Comparison of ENCODE assay signal across 8 mouse cellular contexts in genomic region chr14:34549004-34549671, GRCm38 (mm10). TPM values are rescaled to one million over a fixed set of nuclear protein-coding genes. Genes with fewer than 3 reads are reported as not detected.
A peak's percentile ranks its signal among the peaks of the same experiment; 100 is the strongest.
DNase-seq lines count a peak whose midpoint lies in the region; ATAC-seq and TF ChIP-seq lines count a peak whose summit lies in the region.

No protein-coding gene starts in this region.

- peak overlapping the region; percentile 85 to 90 for H3K4me3 ChIP-seq in ES-E14 (ENCODE audit: insufficient read depth in 1 of 2, low read depth in 1 of 2, low read length in 2 of 2, poor library complexity in 1 of 2, severe bottlenecking in 1 of 2)
- peak overlapping the region; percentile 86 for H3K4me3 ChIP-seq in forebrain, embryonic 13.5 days
- peak overlapping the region; percentile 65 for H3K4me3 ChIP-seq in lung, adult 2 months (replicated peaks; ENCODE audit: extremely low read depth, low read depth, low read length)

- H3K9ac ChIP-seq in ES-E14 (ENCODE audit: insufficient read depth, low read depth, low read length, poor library complexity, severe bottlenecking), result peak overlapping the region; percentile 93
- H3K9ac ChIP-seq in forebrain, embryonic 13.5 days, result peak overlapping the region; percentile 86

- DNase-seq in ES-E14 (ENCODE audit: low read depth, low spot score), result peak; percentile 73
- peak; percentile 50 for DNase-seq in c-Kit-positive CD71-positive TER-119-positive erythroid progenitor cells, embryonic 14.5 days (ENCODE audit: low spot score)
- DNase-seq in heart, postnatal 10 days, result peak; percentile 86 to 88
- peak; percentile 79 to 83 for DNase-seq in layer of hippocampus, adult 18-20 months (ENCODE audit: low spot score in 2 of 2)
- peak; percentile 75 for DNase-seq in lung, adult 2 months
- DNase-seq in thymus, postnatal 0 days (ENCODE audit: low spot score), result peak; percentile 84

- under 1% methylated on average over 46 of the region's 55 CpGs for WGBS in forebrain, embryonic 13.5 days
- under 1% methylated on average over 55 of the region's 55 CpGs for WGBS in lung, adult 2 months

- H3K27me3 ChIP-seq in forebrain, embryonic 13.5 days, result 0 out of 2 replicates have a peak, but pooled peaks cover 11% of the 10 kb centered on the region

- H3K9me3 ChIP-seq in ES-E14 (ENCODE audit: control insufficient read depth, insufficient read depth, low read depth, low read length), result no peaks in the 10 kb centered on the region
- H3K9me3 ChIP-seq in forebrain, embryonic 13.5 days (replicated peaks), result no peaks in the 10 kb centered on the region

- peak overlapping the region; percentile 83 for H3K4me2 ChIP-seq in forebrain, embryonic 13.5 days

- in situ Hi-C loops in ES-E14 (cut with MboI; ENCODE audit: low sequenced_read_pairs in 2 of 2, unreplicated experiment in 2 of 2), result no loop called here

- TF ChIP-seq POLR2A in lung, adult 2 months (IDR thresholded peaks at IDR 0.05; ENCODE audit: borderline replicate concordance, extremely low read depth, low read depth, low read length), result no peak

- intact Hi-C loops in heart, postnatal 10 days (cut with DNase I), result loop anchor here (2.0 to 5.0 kb wide), 3 partner anchors 48 to 177 kb away; partner anchors contain the start of gene Sncg

- peak overlapping the region; percentile 98 for H3K27ac ChIP-seq in ES-E14 (ENCODE audit: insufficient read depth, low read depth, low read length, poor library complexity, severe bottlenecking)
- H3K27ac ChIP-seq in forebrain, embryonic 13.5 days, result peak overlapping the region; percentile 73

- peak; percentile 97 for ATAC-seq in forebrain, embryonic 13.5 days
- peak; percentile 16; the same call in 1 of the 2 replicates for ATAC-seq in neutrophil, adult 5-6 weeks (ENCODE audit: extremely low read depth, insufficient number of reproducible peaks, low FRiP score, poor library complexity, severe bottlenecking)

- peaks cover 2 to 4% of the 10 kb centered on the region in 2 experiments; a peak in 2 of 4 replicates for H3K4me1 ChIP-seq in ES-E14 (ENCODE audit: control insufficient read depth in 2 of 2, insufficient read depth in 2 of 2, low read length in 2 of 2, poor library complexity in 1 of 2)
- peaks cover 8% of the 10 kb centered on the region for H3K4me1 ChIP-seq in forebrain, embryonic 13.5 days
- H3K4me1 ChIP-seq in lung, adult 2 months (ENCODE audit: control insufficient read depth, insufficient read depth, low read length), result no peaks in the 10 kb centered on the region

- H3K36me3 ChIP-seq in ES-E14 (ENCODE audit: control insufficient read depth, insufficient read depth, low read length, poor library complexity, severe bottlenecking), result no peaks in the 10 kb centered on the region
- no peaks in the 10 kb centered on the region for H3K36me3 ChIP-seq in forebrain, embryonic 13.5 days (ENCODE audit: poor library complexity, severe bottlenecking)

- peak; percentile 47 for TF ChIP-seq CTCF in lung, adult 2 months (IDR thresholded peaks at IDR 0.05; ENCODE audit: insufficient read depth, low read length)

TF ChIP-seq in ES-E14, 5 proteins besides CTCF, POLR2A, EP300 and RAD21:
- TF ChIP-seq ZNF384 (IDR thresholded peaks at IDR 0.05; ENCODE audit: low read depth, low read length), result no peak
- TF ChIP-seq ZC3H11A (IDR thresholded peaks at IDR 0.05; ENCODE audit: borderline replicate concordance, low read depth, low read length), result peak; percentile 24; the same call in 1 of the 2 replicates
- TF ChIP-seq HCFC1 (IDR thresholded peaks at IDR 0.05; ENCODE audit: borderline replicate concordance, insufficient read depth, low read length), result peak; percentile 27; the same call in 1 of the 2 replicates
TF ChIP-seq in ES-E14: peak in this region for 2.

RNA-seq across cellular contexts. Expression of gene 9230112D13Rik, which starts 26.5 kb away (rescaled TPM):
- total RNA-seq in ES-E14 (2012; rRNA removed), result not detected in 2 replicates
- polyA plus RNA-seq in forebrain, embryonic 13.5 days (2015; fragmentation: Nextera tagmentation; extraction: Ambion mirVana), result not detected in 2 replicates
- not detected for total RNA-seq in heart, postnatal 10 days (2021)
- not detected for total RNA-seq in layer of hippocampus, adult 18-20 months (2021)
- polyA plus RNA-seq in lung, adult 2 months (2012; rRNA removed), result not detected in 2 replicates
- not detected in 2 replicates for total RNA-seq in neutrophil, adult 5-6 weeks (2017)
- not detected in 2 replicates for polyA plus RNA-seq in thymus, postnatal 0 days (2015; fragmentation: Nextera tagmentation; extraction: Ambion mirVana)

RNA-seq across cellular contexts. Expression of gene Ldb3, which starts 39.3 kb away (rescaled TPM):
- 0.98 and 1.1 TPM in 2 replicates for total RNA-seq in ES-E14 (2012; rRNA removed)
- polyA plus RNA-seq in forebrain, embryonic 13.5 days (2015; fragmentation: Nextera tagmentation; extraction: Ambion mirVana), result 0.32 and 0.34 TPM in 2 replicates
- 100 to 1,000 TPM; 879 to 920 TPM for total RNA-seq in heart, postnatal 10 days (2021)
- 1 to 10 TPM; 3.5 to 4.1 TPM for total RNA-seq in layer of hippocampus, adult 18-20 months (2021)
- 26.6 and 81.2 TPM in 2 replicates for polyA plus RNA-seq in lung, adult 2 months (2012; rRNA removed)
- total RNA-seq in neutrophil, adult 5-6 weeks (2017), result 0.12 TPM in 1 of 2 replicates, not detected in the other
- 0.29 and 0.39 TPM in 2 replicates for polyA plus RNA-seq in thymus, postnatal 0 days (2015; fragmentation: Nextera tagmentation; extraction: Ambion mirVana)

RNA-seq across cellular contexts. Expression of gene Bmpr1a, which starts 46.0 kb away (rescaled TPM):
- total RNA-seq in ES-E14 (2012; rRNA removed), result 38.9 and 49.5 TPM in 2 replicates
- 24.9 and 25.5 TPM in 2 replicates for polyA plus RNA-seq in forebrain, embryonic 13.5 days (2015; fragmentation: Nextera tagmentation; extraction: Ambion mirVana)
- total RNA-seq in heart, postnatal 10 days (2021), result 100 to 1,000 TPM in 1 of 2 experiments, 10 to 100 TPM in 1; 83.2 to 115 TPM
- 10 to 100 TPM; 35.9 to 38.5 TPM for total RNA-seq in layer of hippocampus, adult 18-20 months (2021)
- polyA plus RNA-seq in lung, adult 2 months (2012; rRNA removed), result 7.5 and 15.3 TPM in 2 replicates
- total RNA-seq in neutrophil, adult 5-6 weeks (2017), result 5.5 and 5.9 TPM in 2 replicates
- 8.2 and 8.3 TPM in 2 replicates for polyA plus RNA-seq in thymus, postnatal 0 days (2015; fragmentation: Nextera tagmentation; extraction: Ambion mirVana)

RNA-seq across cellular contexts. Expression of gene Opn4, which starts 50.8 kb away (rescaled TPM):
- total RNA-seq in ES-E14 (2012; rRNA removed), result 0.31 and 0.53 TPM in 2 replicates
- polyA plus RNA-seq in forebrain, embryonic 13.5 days (2015; fragmentation: Nextera tagmentation; extraction: Ambion mirVana), result 0.16 TPM in 1 of 2 replicates, not detected in the other
- 1 to 10 TPM; 2.0 to 2.3 TPM for total RNA-seq in heart, postnatal 10 days (2021)
- total RNA-seq in layer of hippocampus, adult 18-20 months (2021), result not detected
- 0.22 TPM in 1 of 2 replicates, not detected in the other for polyA plus RNA-seq in lung, adult 2 months (2012; rRNA removed)
- not detected in 2 replicates for total RNA-seq in neutrophil, adult 5-6 weeks (2017)
- not detected in 2 replicates for polyA plus RNA-seq in thymus, postnatal 0 days (2015; fragmentation: Nextera tagmentation; extraction: Ambion mirVana)

Comparison
In these comparisons a context has a peak if more than half of its experiments do, and no peak if none do; other contexts are left out.
1. Peak in every context shown above with its lines: DNase-seq, ATAC-seq, H3K4me3 ChIP-seq and H3K27ac ChIP-seq.
2. RNA of gene Ldb3, which starts 39.3 kb away (total RNA-seq): 879 to 920 TPM in heart, postnatal 10 days; 3.5 to 4.1 TPM in layer of hippocampus, adult 18-20 months, 0.98 to 1.1 TPM in ES-E14 and 0.12 TPM in neutrophil, adult 5-6 weeks; every median in the first group is over 100 times any median in the second.